Mouse (Mus musculus) embryonic facial prominence, embryonic 14.5 days (tissue): ENCODE data around the gene Nfia. TPM values are rescaled to one million over a fixed set of nuclear protein-coding genes. Genes with fewer than 3 reads are reported as not detected.

Experiments used
- ATAC-seq: fragments of 200-750 bp; cut with Nextera tagmentation; 2 replicates; pipeline ENCODE4 v1.8.0; 2017; ENCODE audit warnings: low read depth, moderate number of reproducible peaks, moderate TSS enrichment
- DNase-seq: peaks from one replicate; pipeline ENCODE4 v3.0.0-alpha.2; 2015; ENCODE audit warnings: low spot score
- H3K27ac ChIP-seq: fragments of 300-500 bp; sonication (generic); replicated peaks from 2 replicates; pipeline ENCODE4 v1.5.1; 2014; ENCODE audit warnings: low read depth, mild to moderate bottlenecking, low read length, moderate library complexity
- H3K27me3 ChIP-seq: fragments of 300-500 bp; sonication (generic); replicated peaks from 2 replicates; pipeline ENCODE4 v1.6.1; 2014; ENCODE audit warnings: low read length; ENCODE audit not compliant: control insufficient read depth, insufficient read depth
- H3K36me3 ChIP-seq: fragments of 300-500 bp; sonication (generic); 2 replicates; pipeline ENCODE4 v1.6.1; 2014; ENCODE audit warnings: low read length, mixed read lengths; ENCODE audit not compliant: control insufficient read depth, insufficient read depth
- H3K4me1 ChIP-seq: fragments of 300-500 bp; sonication (generic); 2 replicates; pipeline ENCODE4 v1.6.1; 2014; ENCODE audit warnings: antibody characterized with exemption, low read length; ENCODE audit not compliant: control insufficient read depth, insufficient read depth
- H3K4me2 ChIP-seq: fragments of 300-500 bp; sonication (generic); 2 replicates; pipeline ENCODE4 v1.6.1; 2014; ENCODE audit warnings: low read depth, mild to moderate bottlenecking, low read length, moderate library complexity, mixed read lengths
- H3K4me3 ChIP-seq: fragments of 300-500 bp; sonication (generic); 2 replicates; pipeline ENCODE4 v1.5.1; 2014; ENCODE audit warnings: low read depth, mild to moderate bottlenecking, low read length
- H3K9ac ChIP-seq: fragments of 300-500 bp; sonication (generic); 2 replicates; pipeline ENCODE4 v1.6.1; 2014; ENCODE audit warnings: low read depth, mild to moderate bottlenecking, low read length, moderate library complexity, mixed read lengths
- H3K9me3 ChIP-seq: fragments of 300-500 bp; sonication (generic); 2 replicates; pipeline ENCODE4 v1.6.1; 2016; ENCODE audit warnings: low read length; ENCODE audit not compliant: control insufficient read depth
- WGBS: fragments of 180-500 bp; shearing (Covaris S2); extraction: QIAGEN DNeasy Blood & Tissue Kit; methylation state at CpG from one replicate; pipeline ENCODE4 v1.1.7; 2014; 5-methylcytosine and 5-hydroxymethylcytosine counted together
- polyA plus RNA-seq: library from polyadenylated mRNA; unstranded; fragments of >200 nt; fragmentation: Nextera tagmentation; extraction: Ambion mirVana; gene quantifications from 2 replicates; pipeline ENCODE4 v1.2.1, GENCODE M21; 2014

Gene Nfia
- polyA plus RNA-seq, 1 experiment from 2014 or later: 61.7 TPM

DNA sequence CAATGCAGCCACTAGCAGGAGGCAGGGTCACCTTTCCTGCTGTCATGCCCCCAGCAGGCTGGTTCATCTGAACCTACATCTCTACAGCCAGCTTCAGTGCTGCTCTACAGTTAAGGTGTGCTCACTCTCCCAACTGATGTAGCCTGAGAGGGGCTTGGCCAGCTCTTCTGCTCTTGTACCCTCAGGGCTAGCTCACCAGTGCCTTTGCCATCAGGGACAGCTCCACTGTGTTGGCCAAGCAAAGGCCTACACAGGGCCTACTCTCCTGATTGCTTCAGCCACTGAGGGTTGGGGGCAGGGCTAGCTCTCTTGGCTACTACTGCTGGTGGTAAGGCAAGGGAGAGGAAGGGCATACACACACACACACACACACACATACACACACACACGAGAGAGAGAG lies 2.7 kb upstream of the Nfia start:
- Histone ChIP-seq H3K9me3 (no peaks in the 10 kb centered on the region), H3K4me1 (peaks cover 15% of the 10 kb centered on the region), H3K27me3 (no peaks in the 10 kb centered on the region), H3K4me2 (no peak overlapping the region), H3K27ac (no peak overlapping the region), H3K36me3 (no peaks in the 10 kb centered on the region), H3K4me3 (no peak overlapping the region), H3K9ac (no peak overlapping the region)
- ATAC-seq: no peak
- DNase-seq: no peak
- no CpG with 5 or more reads among the region's 1 CpGs for WGBS

DNA sequence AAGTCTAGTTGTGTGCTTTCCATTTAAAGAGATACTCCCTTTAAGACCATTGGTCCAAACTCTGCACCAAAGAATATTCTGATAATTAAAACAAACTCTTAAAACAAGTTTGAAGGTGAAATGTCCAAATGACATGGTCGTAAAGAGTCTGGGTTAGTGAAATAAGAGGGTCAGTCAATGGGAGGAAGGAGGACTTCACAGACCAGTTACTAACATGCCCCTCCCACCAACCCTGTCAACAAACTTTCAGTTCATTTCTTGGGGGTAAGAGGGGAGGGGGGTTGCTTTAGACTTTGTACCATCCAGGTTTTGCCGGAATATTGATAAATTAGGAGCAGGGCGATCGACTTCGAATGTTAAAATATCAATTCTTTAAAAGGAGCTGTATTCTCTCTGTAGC lies 1.1 kb upstream of the Nfia start:
- peak overlapping the region; percentile 49 for H3K4me3 ChIP-seq
- WGBS: 16% methylated on average over 5 of the region's 5 CpGs
- peak overlapping the region; percentile 64 for H3K9ac ChIP-seq
- H3K36me3 ChIP-seq: no peaks in the 10 kb centered on the region
- peaks cover 15% of the 10 kb centered on the region for H3K4me1 ChIP-seq
- peak overlapping the region; percentile 67 for H3K4me2 ChIP-seq
- peak overlapping the region; percentile 98 for H3K27ac ChIP-seq
- H3K27me3 ChIP-seq: no peaks in the 10 kb centered on the region
- no peak for DNase-seq
- no peak for ATAC-seq
- no peaks in the 10 kb centered on the region for H3K9me3 ChIP-seq

DNA sequence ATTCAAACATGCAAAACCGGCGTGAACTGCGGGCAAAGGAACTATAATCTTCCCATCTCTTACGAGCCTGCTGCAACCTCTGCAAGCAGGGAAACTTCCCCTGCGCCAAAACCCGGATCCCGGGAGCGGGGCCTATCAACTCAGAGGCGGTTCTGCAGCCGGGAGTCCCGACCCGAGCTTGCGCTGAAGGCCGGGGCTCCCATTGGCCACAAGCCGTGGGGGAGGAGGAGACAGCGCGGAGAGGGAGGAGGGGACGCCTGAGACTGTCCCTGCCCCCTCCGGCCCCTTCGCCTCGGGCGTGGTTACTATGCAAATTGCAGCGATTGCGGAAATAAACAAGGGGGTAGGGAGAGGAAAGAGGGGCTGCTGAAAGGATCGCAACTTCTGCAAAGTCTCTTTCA lies 450 bp upstream of the Nfia start:
- H3K9ac ChIP-seq: peak overlapping the region; percentile 64
- H3K9me3 ChIP-seq: no peaks in the 10 kb centered on the region
- H3K36me3 ChIP-seq: no peaks in the 10 kb centered on the region
- H3K4me1 ChIP-seq: peaks cover 15% of the 10 kb centered on the region
- H3K27ac ChIP-seq: peak overlapping the region; percentile 98
- H3K4me2 ChIP-seq: peak overlapping the region; percentile 67
- DNase-seq (peak; percentile 99), ATAC-seq (peak; percentile 96)
- H3K27me3 ChIP-seq: no peaks in the 10 kb centered on the region
- 0% methylated on average over 25 of the region's 25 CpGs for WGBS
- H3K4me3 ChIP-seq: peak overlapping the region; percentile 49

DNA sequence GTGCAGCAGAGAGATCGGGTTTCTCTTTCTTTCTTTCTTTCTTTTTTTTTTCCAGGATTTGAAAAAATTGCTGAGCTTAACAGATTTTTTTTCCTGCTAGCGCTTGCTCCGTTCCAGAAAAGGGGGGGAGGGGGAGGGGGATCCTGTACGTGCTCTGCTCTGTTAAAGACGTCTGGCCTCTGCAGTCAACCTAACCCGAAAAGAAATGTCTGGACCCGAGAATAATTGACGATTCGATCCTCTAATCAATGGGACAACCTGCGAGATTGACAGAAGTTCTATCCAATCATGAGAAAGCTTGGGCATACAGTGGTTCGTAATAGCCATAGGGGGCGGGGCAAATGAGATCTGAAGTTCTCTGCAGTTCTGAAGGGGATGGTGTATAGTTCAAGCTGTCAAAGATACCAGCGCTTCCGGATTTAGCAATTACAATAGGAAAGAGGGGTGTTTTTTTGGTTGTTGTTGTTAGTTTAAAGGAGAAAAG lies 618 bp downstream of the Nfia start:
- under 1% methylated on average over 14 of the region's 14 CpGs for whole genome bisulfite sequencing
- Histone ChIP-seq H3K36me3 (no peaks in the 10 kb centered on the region), H3K27ac (peak overlapping the region; percentile 98), H3K9me3 (no peaks in the 10 kb centered on the region), H3K4me1 (peaks cover 15% of the 10 kb centered on the region), H3K9ac (peak overlapping the region; percentile 64), H3K4me2 (peak overlapping the region; percentile 67), H3K4me3 (peak overlapping the region; percentile 49), H3K27me3 (no peaks in the 10 kb centered on the region)
- DNase-seq: peak; percentile 99
- peak; percentile 61 for ATAC-seq

DNA sequence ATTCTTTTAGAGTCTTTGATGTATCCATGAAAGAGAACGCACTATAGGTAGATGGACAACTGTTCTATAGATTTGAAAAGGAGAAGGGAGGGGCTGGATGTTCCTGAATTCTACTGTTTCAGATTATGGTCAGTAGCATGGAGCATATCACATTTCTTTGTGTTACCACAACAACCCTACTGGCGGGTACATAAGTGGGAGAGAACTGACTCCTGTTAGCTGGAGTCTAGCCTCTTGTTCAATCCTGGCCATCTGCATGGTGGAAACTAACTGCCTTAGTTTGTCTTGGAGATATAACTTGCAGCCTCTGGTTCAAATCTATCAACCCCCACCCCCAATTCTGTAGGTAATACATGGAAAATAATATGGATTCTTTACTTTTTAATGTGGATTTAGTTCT lies 1.3 kb downstream of the Nfia start:
- 40% methylated on average over 2 of the region's 2 CpGs for WGBS
- Histone ChIP-seq H3K9ac (no peak overlapping the region), H3K4me2 (peak overlapping the region; percentile 67), H3K27me3 (no peaks in the 10 kb centered on the region), H3K27ac (peak overlapping the region; percentile 98), H3K36me3 (no peaks in the 10 kb centered on the region), H3K9me3 (no peaks in the 10 kb centered on the region), H3K4me1 (peaks cover 15% of the 10 kb centered on the region), H3K4me3 (peak overlapping the region; percentile 49)
- no peak for DNase-seq
- ATAC-seq: no peak

DNA sequence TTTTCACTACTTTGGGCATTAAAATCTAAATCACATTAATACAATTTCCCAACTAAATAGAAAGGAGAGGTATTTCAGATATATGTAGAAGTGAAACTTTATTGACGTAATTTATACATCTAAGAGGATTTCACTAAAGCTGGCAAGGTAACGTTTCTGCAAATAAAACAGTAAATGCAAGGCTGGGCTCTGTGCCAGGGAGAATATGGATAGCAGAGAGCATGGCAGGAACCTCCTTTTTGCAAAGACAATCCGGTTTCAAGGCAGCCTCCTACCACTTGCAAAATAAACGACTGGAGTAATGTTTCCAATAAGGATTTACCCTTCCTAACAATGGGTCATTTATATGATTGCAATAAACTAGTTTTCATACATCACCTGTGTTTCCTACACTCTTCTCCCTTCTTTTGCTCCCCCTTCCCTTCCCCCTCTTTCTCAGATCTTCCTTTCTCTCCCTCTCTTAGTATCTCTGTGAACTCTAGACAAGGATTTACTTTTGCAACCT lies 2.0 kb downstream of the Nfia start:
- Histone ChIP-seq H3K36me3 (no peaks in the 10 kb centered on the region), H3K27me3 (no peaks in the 10 kb centered on the region), H3K4me1 (peaks cover 15% of the 10 kb centered on the region), H3K4me3 (peak overlapping the region; percentile 91), H3K4me2 (peak overlapping the region; percentile 67), H3K27ac (peak overlapping the region; percentile 98), H3K9me3 (no peaks in the 10 kb centered on the region), H3K9ac (peak overlapping the region; percentile 100)
- peak; percentile 81 for DNase-seq
- no peak for ATAC-seq
- WGBS: 8% methylated on average over 4 of the region's 4 CpGs

DNA sequence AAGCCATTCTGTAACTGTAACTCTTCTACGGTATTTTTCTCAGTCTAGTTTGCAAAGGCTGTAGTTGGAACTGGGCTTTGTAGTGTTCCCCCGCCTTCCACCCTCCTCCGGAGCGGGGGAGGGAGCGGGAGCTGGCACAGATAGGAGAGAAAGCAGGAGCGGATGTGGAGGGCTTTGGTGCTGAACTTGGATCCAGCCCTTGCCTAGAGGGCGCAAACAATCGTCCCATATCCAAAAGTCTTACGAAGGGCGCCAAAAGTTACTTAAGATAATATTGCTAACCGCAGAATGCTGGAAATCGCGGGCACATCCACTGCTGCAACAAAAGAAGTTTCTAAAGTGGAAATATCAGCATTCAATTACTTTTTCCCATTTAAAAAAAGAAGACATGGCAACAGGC lies 2.5 kb downstream of the Nfia start:
- Histone ChIP-seq H3K36me3 (no peaks in the 10 kb centered on the region), H3K9ac (peak overlapping the region; percentile 100), H3K9me3 (no peaks in the 10 kb centered on the region), H3K27me3 (no peaks in the 10 kb centered on the region), H3K4me2 (peak overlapping the region; percentile 67), H3K27ac (peak overlapping the region; percentile 98), H3K4me1 (peaks cover 15% of the 10 kb centered on the region), H3K4me3 (peak overlapping the region; percentile 91)
- 0% methylated on average over 13 of the region's 13 CpGs for WGBS
- DNase-seq (peak; percentile 96), ATAC-seq (peak; percentile 23)

DNA sequence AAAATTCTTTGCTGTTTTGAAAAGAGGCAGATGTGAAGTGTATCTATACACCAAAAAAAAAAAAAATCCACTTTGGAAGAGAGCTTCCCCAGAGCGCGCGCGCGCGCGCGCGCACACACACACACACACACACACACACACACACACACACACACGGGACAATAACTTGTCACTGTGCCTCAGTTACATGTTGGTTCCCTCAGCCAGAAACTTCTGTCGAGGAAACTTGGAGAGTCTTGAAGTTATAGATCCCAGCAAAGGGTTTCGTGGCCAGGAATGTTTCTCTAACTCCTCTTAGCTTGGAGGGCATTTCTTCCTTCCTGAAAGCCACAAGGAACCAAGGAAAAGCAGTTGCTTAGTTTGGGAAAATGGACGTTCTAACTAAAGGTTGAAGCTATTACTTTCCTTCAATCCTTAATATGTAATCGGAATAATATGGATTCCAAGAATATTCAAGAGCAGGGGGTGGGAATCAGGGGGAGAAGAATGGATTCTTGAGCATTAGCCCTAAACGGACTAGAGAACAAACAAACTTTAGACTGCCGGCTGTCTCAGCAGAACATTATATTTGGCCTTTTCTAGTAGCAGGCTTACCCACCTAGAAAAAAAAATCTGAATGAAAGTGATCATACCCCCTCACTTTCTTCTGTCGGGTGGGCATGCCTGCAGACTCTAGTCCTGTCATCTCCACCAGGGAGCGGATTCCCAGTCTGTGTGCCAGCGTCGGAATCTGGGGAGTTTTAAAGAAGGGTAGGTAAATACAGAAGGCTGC lies 3.1 kb downstream of the Nfia start:
- H3K4me3 ChIP-seq: peak overlapping the region; percentile 91
- peak overlapping the region; percentile 98 for H3K27ac ChIP-seq
- DNase-seq (peak; percentile 58), ATAC-seq (no peak)
- peak overlapping the region; percentile 67 for H3K4me2 ChIP-seq
- H3K36me3 ChIP-seq: no peaks in the 10 kb centered on the region
- no peaks in the 10 kb centered on the region for H3K9me3 ChIP-seq
- peak overlapping the region; percentile 100 for H3K9ac ChIP-seq
- 2% methylated on average over 20 of the region's 20 CpGs for whole genome bisulfite sequencing
- no peaks in the 10 kb centered on the region for H3K27me3 ChIP-seq
- H3K4me1 ChIP-seq: peaks cover 17% of the 10 kb centered on the region
